Comparison of ENCODE assay signal across 11 mouse cellular contexts in the genomic region with DNA sequence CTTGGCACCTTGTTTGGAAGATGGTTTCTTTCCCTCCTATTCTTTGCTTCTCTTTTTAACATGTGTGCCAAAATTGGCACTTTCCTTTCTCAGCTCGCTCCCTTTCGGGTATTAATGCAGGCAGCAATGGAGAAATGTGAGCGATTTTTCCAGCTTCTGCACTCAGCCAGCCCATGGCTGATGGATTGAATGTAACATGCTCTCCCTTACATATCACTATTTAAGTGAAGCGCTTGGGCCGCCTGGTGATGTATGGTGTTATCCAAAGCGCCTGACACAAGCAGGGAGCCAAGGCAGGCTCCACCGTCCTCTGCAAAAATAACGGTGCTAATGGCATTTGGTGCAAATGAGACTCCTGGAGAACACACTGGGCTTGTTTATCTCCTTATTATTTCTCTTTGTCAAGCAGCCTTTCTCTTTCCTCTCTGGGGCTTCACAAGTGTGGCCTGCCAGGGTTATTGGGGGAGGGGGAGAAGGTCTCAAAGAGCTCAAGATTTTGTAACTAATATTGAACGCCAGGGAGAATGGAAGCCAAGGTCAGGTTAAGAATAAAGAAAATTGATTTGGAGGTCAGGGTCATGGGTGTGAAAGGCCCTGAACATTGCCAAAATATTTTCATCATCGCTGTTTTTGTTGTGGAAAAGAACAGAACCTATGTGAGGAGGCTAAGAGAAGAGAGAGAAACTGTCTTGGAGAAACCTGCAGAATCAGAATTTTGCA.
DNase-seq lines count a peak whose midpoint lies in the region; ATAC-seq and TF ChIP-seq lines count a peak whose summit lies in the region.
"Had no signal": no experiment of that assay in that cellular context is flagged by ENCODE, and none has a peak within 500 bp of the region (broad histone marks: within the 10 kb centered on the region; RNA-seq: fewer than 3 reads in every experiment).

No protein-coding gene starts in this region.

- no peaks in the 10 kb centered on the region for H3K9me3 ChIP-seq in forebrain, embryonic 15.5 days
- H3K9me3 ChIP-seq in midbrain, embryonic 13.5 days = no peaks in the 10 kb centered on the region

- H3K4me2 ChIP-seq in forebrain, embryonic 15.5 days (replicated peaks) = peak overlapping the region; percentile 24
- H3K4me2 ChIP-seq in midbrain, embryonic 13.5 days (replicated peaks) = no peak overlapping the region

- intact Hi-C loops in left cerebral cortex, adult 2 months (cut with DNase I) = loop anchor here (2.0 to 10.0 kb wide), 3 partner anchors 52 to 212 kb away; no protein-coding TSS in a partner anchor
- intact Hi-C loops in left cerebral cortex, postnatal 4 days (cut with DNase I) = no loop called here

- DNase-seq in left cerebral cortex, adult 2 months (ENCODE audit: extremely low spot score in 1 of 2, low spot score in 2 of 2) = no peak
- DNase-seq in left cerebral cortex, postnatal 4 days = no peak
- DNase-seq in right cerebral cortex, postnatal 14 days = peak; percentile 9
- DNase-seq in cerebellum, adult 18-20 months = no peak
- no peak for DNase-seq in lung, postnatal 25 days (ENCODE audit: low spot score)
- DNase-seq in gastrocnemius, adult 8-10 months (ENCODE audit: low spot score in 2 of 2) = no peak
- DNase-seq: cerebellum, adult 11 months; lung, adult 2 months had no signal

- H3K9ac ChIP-seq in forebrain, embryonic 15.5 days (replicated peaks) = no peak overlapping the region
- H3K9ac ChIP-seq in midbrain, embryonic 13.5 days (replicated peaks) = no peak overlapping the region

- H3K36me3 ChIP-seq in forebrain, embryonic 15.5 days = no peaks in the 10 kb centered on the region
- H3K36me3 ChIP-seq in midbrain, embryonic 13.5 days = no peaks in the 10 kb centered on the region

- no peak overlapping the region for H3K4me3 ChIP-seq in left cerebral cortex, adult 2 months
- H3K4me3 ChIP-seq in forebrain, embryonic 15.5 days = no peak overlapping the region
- H3K4me3 ChIP-seq in midbrain, embryonic 13.5 days (replicated peaks) = no peak overlapping the region
- H3K4me3 ChIP-seq: myocyte had no signal

- TF ChIP-seq CTCF in left cerebral cortex, adult 2 months (IDR thresholded peaks at IDR 0.05) = no peak

- H3K4me1 ChIP-seq in forebrain, embryonic 15.5 days = peaks cover 35% of the 10 kb centered on the region
- H3K4me1 ChIP-seq in midbrain, embryonic 13.5 days (replicated peaks) = peaks cover 35% of the 10 kb centered on the region

- WGBS in forebrain, embryonic 15.5 days = 18% methylated on average over 10 of the region's 10 CpGs
- 44% methylated on average over 10 of the region's 10 CpGs for WGBS in midbrain, embryonic 13.5 days

- H3K27me3 ChIP-seq in forebrain, embryonic 15.5 days = no peaks in the 10 kb centered on the region
- no peaks in the 10 kb centered on the region for H3K27me3 ChIP-seq in midbrain, embryonic 13.5 days

- peak; percentile 33; the same call in 1 of the 2 replicates for ATAC-seq in forebrain, embryonic 15.5 days (replicated peaks)
- ATAC-seq in midbrain, embryonic 13.5 days = no peak

- H3K27ac ChIP-seq in left cerebral cortex, adult 2 months = peak overlapping the region; percentile 47
- H3K27ac ChIP-seq in forebrain, embryonic 15.5 days (replicated peaks) = peak overlapping the region; percentile 82
- H3K27ac ChIP-seq in midbrain, embryonic 13.5 days = peak overlapping the region; percentile 36
